Mouse (Mus musculus) embryo, embryonic 10 days (tissue): ENCODE measurements at regions not wholly inside any gene's neighbourhood (a gene's known extent, or its start where the extent isn't known, plus 50 kb on each side); places are given as distances from the start of the nearest gene placed in this dataset.
"Not testable (repeated sequence)": the region's sequence is repeated elsewhere in the genome, so short reads cannot be mapped to it uniquely, and the experiment has no call there.

Experiments
- DNase-seq: peaks from one replicate; pipeline ENCODE4 v3.0.0-alpha.2; 2015; ENCODE audit warnings: low spot score

- DNase-seq, result peak; percentile 37
Observed at GRCm38 (mm10) chr5:97330074-97330473, 62.1 kb downstream of the Naa11 start.

DNA sequence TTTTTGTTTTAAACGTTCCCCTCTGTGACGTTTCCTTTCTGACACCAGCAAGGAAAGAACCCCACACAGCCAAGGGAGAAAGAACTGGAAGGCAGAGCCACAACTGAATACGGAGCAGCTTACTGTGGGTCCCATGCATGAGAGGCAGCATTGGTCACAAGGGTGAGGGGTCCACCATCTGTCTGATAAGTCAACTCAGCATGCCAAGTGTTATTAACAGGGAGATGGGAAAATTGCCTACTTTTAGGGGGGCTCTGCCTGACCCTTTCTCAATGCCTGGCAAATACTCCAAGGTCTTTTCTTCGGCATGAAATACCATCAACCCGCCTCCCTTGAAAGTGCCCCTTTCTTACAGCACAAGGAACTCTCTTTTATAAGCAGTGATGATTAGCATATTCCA, 66.3 kb downstream of the Naa11 start:
- DNase-seq, result no peak

GRCm38 (mm10) chr5:97323873-97324272, 68.3 kb downstream of the Naa11 start:
- no peak for DNase-seq

DNA sequence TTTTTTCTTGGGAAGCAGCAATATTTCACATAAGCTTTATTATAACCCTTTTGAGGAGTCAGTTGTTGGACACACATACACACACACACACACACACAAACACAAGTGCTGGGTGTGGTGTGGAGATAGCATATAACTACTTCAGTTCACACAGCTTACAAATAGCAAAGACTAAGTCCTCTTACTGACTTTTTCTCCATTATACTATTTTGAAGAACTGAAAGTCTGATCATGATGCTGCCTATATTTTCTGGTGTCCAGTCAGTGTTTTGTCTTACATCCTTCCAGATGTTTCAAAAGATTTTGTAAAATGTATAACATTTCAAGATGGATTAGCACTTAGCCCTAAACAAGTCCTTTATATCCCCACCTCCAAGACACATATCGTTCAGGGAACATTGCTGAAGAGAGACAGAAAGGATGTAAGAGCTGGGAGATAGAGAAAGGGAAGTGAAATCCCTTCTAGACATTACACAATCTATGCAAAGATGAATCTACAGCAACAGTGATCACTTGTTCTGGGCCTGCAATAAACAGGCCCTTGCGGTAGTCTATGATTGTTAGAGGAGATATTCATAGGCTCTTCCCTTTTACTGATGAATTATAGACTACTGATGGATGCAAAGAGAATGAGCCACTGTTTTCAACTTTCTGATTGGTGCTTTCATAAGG, 72.2 kb downstream of the Naa11 start:
- no peak for DNase-seq

DNA sequence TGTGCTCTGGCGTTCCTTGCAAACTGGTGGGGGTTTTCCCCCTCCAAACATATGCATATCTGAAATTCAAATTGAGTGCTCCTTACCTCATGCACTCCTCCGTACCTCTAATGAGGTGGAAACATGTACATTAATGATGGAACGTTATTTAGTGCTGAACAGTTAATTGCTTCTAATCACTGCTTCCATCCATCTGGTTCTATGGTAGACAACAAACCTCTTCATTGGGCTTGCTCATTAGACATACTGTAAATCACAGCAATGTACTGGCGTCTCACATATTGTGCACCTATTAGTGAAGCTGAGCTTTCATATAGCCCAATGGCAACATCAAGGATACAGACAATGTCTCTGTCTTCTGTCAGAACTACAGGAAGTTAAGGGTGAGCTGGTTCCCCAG, 85.3 kb downstream of the Naa11 start:
- DNase-seq, result no peak

GRCm38 (mm10) chr5:97304921-97305320, 87.3 kb downstream of the Naa11 start:
- DNase-seq, result no peak

DNA sequence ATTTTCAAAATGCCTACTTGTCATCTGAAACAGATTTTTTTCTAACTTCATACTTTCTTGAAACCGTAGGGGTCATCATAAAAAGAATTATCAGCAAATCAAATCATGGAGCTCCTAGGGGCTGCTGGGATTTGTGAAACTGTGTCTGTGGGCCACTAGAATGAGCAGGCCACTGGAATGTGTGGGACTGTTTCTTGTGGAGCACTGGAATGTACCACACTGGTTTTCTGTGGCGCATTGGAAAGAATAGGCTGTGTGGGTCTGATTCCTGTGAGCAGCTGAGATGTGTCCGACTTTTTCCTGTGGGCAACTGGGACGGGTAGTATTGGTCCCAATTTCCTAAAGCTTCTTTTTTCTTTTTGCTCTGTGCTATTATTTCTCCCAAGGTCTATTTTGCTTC, 90.6 kb downstream of the Naa11 start:
- no peak for DNase-seq

GRCm38 (mm10) chr5:97300861-97301260, 91.3 kb downstream of the Naa11 start:
- peak; percentile 28 for DNase-seq

- no peak for DNase-seq
Observed at GRCm38 (mm10) chr5:97300114-97300840, 91.9 kb downstream of the Naa11 start.

DNA sequence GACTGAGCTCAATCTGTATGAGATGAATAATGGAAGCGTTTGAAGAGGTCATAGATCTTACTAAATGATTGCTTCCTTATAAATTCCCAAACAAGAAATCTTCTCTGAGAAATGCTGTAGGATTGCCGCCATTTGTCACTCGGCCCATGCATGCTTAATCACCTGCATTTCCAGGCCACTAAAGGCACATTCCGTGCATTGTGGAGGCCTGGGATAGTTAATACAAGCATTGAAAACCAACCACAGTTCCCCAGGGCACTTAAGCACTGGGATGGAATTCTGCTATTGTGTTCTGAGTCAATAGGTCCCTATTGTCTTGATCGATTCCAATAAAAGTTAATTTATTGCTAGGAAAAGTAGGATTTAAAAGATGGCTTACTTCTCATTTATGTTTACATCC, 92.5 kb downstream of the Naa11 start:
- DNase-seq, result peak; percentile 58

GRCm38 (mm10) chr5:97296213-97296612, 96.0 kb downstream of the Naa11 start:
- no peak for DNase-seq

- DNase-seq, result no peak
Observed at GRCm38 (mm10) chr5:97290166-97290681, 102.0 kb downstream of the Naa11 start.

GRCm38 (mm10) chr5:97289401-97290165, 102.6 kb downstream of the Naa11 start:
- DNase-seq, result no peak

DNA sequence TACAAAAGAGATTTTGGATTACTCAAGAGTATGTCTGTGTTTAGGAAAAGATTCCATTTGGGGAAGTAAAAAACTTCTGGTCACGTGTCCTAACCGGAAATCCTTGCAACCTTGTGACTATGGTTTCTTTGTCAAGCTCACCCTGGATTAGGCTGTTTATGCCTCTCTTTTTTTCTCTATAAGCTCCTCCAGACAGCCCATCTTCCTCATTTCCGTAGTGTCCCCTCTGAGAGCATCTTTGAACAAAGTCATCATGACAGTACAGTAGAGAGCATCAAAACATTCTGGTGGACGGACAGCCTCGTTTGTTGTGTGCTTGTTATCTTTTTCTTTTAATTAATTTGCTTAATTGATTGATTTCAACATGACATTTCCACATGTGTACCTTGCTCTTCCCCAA, 112.7 kb downstream of the Naa11 start:
- DNase-seq, result no peak

- DNase-seq, result no peak
Observed at GRCm38 (mm10) chr5:97277795-97278572, 114.2 kb downstream of the Naa11 start.

DNA sequence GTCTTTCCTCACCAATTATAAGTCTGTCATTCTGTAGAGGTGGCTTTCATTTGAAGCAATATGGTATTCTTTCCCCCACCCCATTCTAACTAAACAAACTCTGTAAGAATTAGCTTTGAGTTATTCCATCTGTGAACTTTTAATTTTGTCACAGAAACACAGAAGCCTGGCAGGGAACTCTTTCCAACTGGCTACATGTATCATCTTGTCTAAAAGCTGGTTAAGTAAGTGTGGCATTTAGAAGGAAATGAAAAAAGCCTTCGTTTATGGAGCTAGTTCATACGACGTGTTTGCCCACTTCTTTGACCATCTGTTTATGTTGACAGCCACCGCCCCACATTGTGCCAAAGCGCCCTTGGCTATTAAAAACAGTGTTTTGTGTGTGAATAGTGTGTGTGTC, 115.5 kb downstream of the Naa11 start:
- DNase-seq, result no peak

DNA sequence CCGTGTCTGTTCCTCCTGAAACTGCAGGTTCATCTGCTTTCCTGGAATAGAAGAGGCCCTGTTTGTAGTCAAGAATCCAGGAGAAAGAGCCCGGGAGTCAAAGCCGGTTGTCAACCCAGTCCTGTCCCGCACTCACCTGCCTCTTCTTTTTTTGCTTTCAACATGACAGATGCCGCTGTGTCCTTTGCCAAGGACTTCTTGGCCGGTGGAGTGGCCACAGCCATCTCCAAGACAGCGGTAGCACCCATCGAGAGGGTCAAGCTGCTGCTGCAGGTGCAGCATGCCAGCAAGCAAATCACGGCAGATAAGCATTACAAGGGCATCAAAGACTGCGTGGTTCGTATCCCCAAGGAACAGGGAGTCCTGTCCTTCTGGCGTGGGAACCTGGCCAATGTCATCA, 127.5 kb downstream of the Naa11 start:
- not testable (repeated sequence) for DNase-seq

- no peak for DNase-seq
Observed at GRCm38 (mm10) chr5:97257106-97257505, 135.1 kb downstream of the Naa11 start.

- DNase-seq, result no peak
Observed at GRCm38 (mm10) chr5:97256445-97257060, 135.6 kb downstream of the Naa11 start.

DNA sequence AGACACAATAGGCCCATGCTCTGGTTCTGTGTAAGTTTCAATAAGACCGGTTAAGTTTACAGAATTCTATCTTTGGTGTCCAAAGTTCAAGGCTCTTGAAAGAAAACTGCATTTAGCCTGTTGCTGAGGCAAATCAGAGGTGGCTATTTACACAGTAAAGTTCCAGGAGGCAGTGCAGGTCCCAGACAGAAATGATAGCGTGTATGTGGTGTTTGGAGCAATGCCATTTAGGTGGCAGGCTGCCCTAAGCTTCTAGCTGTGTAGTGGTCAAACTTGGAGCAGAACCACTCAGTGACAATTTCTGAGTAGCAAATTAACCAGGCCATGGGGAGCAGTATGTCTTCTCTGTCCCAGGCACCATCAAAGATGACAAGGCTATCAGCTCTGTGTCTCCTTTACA, 125.5 kb upstream of the Paqr3 start:
- DNase-seq, result no peak

GRCm38 (mm10) chr5:97226425-97226824, 115.0 kb upstream of the Paqr3 start:
- DNase-seq, result no peak
